Mouse (Mus musculus) cerebellum, postnatal 36 days (tissue): ENCODE results near the gene Ern1.
A peak's percentile ranks its signal among the peaks of the same experiment; 100 is the strongest.

ENCODE experiments used
- DNase-seq, 2 experiments: peaks; one replicate each; pipeline ENCODE4 v3.0.0; 2021 to 2022; ENCODE audit warnings: mixed read lengths in 2 of 2

The Ern1 gene

GRCm38 (mm10) chr11:106386409-106386808 is 101.2 kb downstream of the Ern1 start:
- no peak for DNase-seq

GRCm38 (mm10) chr11:106383051-106383790 is 104.4 kb downstream of the Ern1 start:
- DNase-seq = no peak

- no peak for DNase-seq
Measured at GRCm38 (mm10) chr11:106382424-106382823, 105.2 kb downstream of the Ern1 start.

- DNase-seq = no peak
Measured at GRCm38 (mm10) chr11:106381883-106382282, 105.8 kb downstream of the Ern1 start.

DNA sequence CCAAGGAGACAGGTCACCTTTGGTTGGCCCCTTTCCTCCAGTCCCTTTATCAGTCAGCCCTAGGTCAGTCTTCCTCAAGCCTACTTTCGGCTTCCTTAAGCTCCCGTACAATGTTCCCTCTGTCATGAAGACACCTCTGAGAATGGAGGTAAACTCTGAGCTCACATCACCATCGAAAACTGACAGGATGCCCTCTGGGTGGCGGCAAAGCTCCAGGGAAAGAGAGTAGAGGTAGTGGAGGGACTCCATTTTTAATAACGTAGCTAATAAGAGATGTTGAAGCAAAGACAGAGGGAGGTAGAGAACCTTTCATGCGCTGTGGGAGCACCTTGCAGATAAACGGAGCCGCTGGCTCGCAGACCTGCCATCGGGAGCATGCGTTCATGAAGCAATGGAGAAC is 106.6 kb downstream of the Ern1 start:
- DNase-seq = no peak

DNA sequence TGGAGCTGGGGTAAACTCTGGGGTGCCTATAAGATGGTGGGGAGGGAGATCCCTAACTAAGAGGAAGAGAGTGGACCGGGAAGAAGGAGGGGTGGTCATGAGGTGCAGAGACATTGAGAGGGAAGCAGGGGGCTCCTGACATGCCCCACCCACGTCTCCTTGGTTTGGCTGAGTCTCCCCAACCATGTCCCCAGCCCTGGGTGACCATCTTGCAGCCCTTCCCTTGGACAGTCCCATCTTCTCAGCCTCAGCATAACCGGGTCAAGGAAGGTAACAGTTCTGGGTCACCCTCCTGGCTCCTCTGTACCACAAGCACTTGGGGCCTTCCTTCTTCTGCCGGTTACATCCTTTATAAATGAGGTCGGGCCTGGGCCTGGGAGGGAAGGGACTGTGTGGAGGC is 112.7 kb downstream of the Ern1 start:
- no peak for DNase-seq

DNA sequence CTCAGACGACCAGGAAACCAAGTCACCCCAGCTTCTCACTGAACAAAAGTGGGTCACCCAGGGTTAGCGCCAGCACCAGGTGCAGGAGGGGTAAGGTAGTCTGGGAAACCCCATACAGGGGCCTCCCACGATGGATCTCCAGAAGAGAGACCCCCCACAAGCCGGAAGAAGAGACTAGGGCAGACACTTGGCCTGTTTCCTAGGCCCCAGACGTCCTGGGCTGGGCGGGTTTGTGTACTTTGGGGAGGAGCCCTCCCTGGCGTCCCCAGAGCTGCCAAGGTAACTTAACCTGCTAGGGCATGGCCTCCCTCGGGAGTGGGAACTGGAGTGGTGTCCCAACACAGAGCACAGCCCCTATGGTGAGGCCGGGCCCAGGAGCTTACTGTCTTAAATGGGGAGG is 113.1 kb downstream of the Ern1 start:
- no peak for DNase-seq

DNA sequence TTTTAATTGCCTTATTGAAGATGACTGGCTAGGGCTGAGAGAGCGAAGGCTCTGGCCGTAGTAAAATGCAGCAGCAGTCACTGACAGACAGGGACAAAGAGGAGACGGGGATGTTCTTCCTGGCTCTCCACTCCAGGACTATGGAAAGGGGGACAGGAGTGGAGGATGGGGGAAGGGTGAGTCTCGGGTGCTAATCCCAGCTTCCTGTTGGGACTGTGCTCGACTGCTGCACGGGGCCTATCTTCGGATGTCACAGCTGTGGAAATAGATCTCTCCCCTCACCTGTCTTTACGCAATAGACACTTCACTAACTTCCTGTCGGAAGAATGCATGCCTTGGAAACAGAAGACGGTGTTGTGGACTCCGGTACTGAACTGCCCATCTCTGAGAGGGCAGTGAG is 113.7 kb downstream of the Ern1 start:
- DNase-seq = no peak

DNA sequence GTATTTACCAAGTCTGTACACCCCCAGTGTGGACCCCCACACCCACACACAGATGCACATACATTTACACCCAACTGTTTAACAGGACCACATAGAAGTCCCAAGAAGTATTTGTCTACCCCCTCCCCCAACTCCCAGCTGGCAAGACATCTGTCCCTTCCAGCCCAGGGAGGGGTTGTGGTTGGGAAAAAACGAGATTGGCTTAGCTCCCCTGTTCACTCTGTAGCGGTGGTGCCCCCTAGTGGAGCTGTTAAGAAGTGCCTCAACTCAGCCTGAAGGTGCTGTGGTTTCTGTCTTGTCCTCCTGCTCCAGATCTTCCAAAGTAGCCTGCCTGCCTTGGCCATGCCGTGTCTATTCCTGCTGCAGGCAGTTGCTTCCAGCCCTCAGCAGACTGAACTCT is 121.3 kb downstream of the Ern1 start:
- DNase-seq = peak; percentile 79 to 83

DNA sequence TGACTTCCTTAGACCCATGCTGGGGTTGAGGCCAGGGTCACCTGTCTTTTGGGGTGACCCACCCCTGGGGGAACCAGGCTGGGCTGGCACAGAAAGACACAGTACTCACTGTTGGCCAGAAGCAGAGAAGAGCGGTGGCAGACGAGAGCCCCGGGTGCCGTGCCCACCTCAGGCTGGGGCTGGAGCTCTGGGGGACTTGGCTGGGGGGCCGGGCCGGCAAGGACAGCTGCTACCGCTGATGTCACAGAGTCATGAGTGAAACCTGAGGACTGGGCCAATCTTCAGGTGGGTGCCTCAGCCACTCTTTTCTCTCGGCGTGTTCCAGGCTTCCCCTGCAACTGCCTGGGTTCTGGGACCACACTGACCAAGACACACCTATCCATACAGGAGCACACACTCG is 122.3 kb downstream of the Ern1 start, which contains the start of gene Prr29:
Prr29 (plus strand) TSS at position 107 of the 400 bp plus-strand sequence.
- DNase-seq = no peak

DNA sequence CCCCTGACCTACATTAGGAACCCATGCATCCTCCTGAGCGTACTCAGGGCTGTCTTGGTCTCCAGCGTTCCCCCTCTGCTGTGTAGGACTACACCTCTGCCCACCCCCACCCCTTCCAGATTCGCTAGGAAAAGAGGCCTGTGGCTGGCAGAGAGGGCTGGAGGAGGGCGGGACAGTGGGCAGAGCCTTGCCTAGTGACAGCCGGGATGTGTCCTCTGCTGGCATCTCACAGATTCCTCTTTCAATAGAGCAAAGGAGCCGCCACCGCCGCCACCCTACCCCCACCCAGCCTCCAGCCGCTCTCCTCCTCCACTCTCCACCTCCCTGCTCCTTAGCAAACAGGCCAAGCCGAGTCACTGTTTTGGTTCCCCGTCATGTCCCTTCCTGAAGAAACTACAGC is 122.9 kb downstream of the Ern1 start:
- no peak for DNase-seq

GRCm38 (mm10) chr11:106359350-106359749 is 128.3 kb downstream of the Ern1 start:
- DNase-seq = no peak

DNA sequence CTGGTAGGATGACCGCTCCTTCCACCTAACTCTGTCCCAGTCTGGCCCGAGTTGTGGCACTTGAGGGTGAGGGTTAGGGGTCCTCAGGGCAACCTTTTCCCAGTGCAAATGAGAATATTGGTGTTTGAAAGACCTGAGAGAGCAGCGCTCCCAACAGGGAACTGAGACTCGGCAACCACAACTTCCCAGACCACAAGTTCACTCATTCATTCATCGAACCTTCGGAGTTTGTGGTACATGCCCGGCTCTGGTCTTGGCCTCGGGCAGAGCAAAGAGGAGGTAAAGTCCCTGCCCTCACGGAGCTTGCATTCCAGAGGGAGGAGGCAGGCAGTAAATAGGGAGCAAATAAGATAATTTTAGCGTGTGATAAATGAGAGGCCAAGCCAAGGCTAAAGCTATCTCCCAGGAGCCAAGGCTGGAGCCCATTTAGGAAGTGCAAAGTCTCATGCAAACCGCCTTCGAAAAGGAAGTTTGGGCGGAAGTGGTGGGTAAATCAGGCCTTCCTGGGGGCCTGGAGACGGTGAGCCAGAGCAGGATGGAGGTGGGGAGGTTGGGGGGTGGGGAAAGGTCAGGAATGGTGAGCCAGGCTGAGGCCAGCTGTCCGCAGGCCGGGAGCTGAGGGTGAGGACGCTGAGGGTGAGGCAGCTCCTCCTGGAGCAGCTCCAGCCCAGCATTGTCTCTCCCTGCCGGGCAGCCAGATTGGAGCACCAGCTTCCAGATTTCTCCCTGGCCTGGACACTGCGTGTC is 132.1 kb downstream of the Ern1 start:
- peak; percentile 58 to 70 for DNase-seq

DNA sequence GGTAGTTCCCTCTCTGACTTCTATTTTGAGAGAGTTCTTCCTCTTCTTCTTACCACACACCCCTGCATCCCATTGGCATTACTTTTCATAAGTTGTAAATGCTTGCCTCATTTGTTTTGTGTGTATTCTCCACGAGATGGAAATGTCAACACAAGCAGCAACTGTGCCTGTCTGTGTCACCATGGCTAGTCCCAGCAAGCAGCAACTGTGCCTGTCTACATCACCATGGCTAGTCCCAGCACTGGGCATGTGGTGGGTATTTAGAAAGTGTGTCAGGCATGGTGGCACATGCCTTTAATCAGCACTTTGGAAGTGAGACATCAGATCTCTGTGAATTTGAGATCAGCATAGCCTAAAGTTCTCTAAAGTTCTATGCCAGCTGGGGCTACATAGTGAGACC is 133.5 kb downstream of the Ern1 start:
- DNase-seq = no peak

DNA sequence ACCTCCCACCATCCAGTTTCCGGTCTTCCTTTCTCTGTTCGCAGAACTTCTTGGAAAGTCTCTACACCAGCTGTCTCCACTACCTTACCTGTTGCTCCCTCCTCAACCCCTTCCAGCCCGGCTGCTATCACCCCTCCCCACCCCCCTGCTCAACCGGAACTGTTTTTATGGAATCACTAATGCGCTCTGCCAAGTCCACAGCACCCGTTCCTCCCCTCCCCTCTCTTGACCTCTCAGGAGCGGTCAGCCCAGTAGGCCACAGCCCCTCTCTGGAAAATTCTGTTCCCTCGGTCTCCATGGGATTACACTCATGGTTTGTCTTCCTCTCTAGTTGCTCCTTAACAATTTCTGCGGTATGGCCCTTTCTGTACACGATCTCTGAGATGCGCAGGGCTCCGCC is 134.5 kb downstream of the Ern1 start, which contains the start of gene Scn4a:
Scn4a (minus strand) TSS at position 101 of the 400 bp plus-strand sequence.
- no peak for DNase-seq

- DNase-seq = no peak
Measured at GRCm38 (mm10) chr11:106351941-106352340, 135.7 kb downstream of the Ern1 start.

GRCm38 (mm10) chr11:106351253-106351652 is 136.4 kb downstream of the Ern1 start:
- no peak for DNase-seq

DNA sequence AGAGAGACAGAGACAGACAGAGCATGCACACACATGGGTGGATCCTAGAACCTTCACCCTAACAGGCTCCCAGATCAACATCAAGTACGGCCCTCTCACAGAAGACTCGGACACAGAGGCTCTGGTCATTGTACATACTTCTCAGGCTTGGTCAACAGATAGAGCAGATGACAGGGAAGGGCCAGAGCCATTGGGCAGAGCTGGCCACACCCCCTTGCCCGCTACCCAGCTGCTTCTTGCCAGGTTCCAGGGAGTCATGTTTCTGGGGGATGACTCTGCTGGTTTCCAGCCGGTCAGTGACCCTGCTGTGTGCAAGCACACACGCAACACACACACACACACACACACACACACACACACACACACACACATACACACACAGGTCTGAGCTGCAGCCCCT is 136.8 kb downstream of the Ern1 start:
- DNase-seq = no peak

DNA sequence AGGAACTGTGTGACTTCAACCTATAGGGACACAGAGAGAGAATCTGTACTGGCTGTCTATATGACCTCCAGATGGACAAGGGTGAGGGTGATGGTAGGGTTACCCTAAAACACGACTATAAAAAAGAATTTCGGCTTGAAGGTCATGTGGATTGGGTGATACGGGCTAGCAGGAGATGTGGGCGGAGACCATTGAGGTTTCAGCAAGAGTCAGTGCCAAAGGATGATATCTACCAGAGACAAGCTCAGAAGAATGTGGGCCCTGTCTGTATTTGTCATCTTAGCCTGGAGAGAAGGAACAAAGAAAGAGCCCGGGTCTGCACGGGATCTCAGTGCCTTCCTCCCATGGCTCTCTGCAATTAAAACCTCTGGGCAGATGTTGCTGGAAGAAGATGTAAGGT is 137.9 kb downstream of the Ern1 start:
- DNase-seq = no peak

GRCm38 (mm10) chr11:106344910-106345309 is 142.7 kb downstream of the Ern1 start:
- DNase-seq = no peak
